Mouse (Mus musculus) neural tube, embryonic 11.5 days (tissue): Measurements from ENCODE around the gene Hist2h2ab. TPM values are rescaled to one million over a fixed set of nuclear protein-coding genes. Genes with fewer than 3 reads are reported as not detected.
"Not testable (repeated sequence)": the region's sequence is repeated elsewhere in the genome, so short reads cannot be mapped to it uniquely, and the experiment has no call there.

Experiments used
- ATAC-seq: fragments of 200-750 bp; cut with Nextera tagmentation; 2 replicates; pipeline ENCODE4 v1.8.0; 2017; ENCODE audit warnings: moderate number of reproducible peaks, mild to moderate bottlenecking, moderate TSS enrichment, moderate library complexity; ENCODE audit not compliant: insufficient read depth, low FRiP score, low TSS enrichment
- DNase-seq: peaks from one replicate; pipeline ENCODE4 v3.0.0-alpha.2; 2015; ENCODE audit warnings: low spot score
- H3K27ac ChIP-seq: fragments of 300-500 bp; sonication (generic); 2 replicates; pipeline ENCODE4 v1.5.1; 2014; ENCODE audit warnings: low read depth, mild to moderate bottlenecking, low read length
- H3K27me3 ChIP-seq: fragments of 300-500 bp; sonication (generic); 2 replicates; pipeline ENCODE4 v1.6.1; 2014; ENCODE audit warnings: mild to moderate bottlenecking, low read length, mixed read lengths; ENCODE audit not compliant: control insufficient read depth, insufficient read depth
- H3K36me3 ChIP-seq: fragments of 300-500 bp; sonication (generic); 2 replicates; pipeline ENCODE4 v1.6.1; 2014; ENCODE audit warnings: mild to moderate bottlenecking, low read length, moderate library complexity, mixed read lengths; ENCODE audit not compliant: control insufficient read depth, insufficient read depth
- H3K4me1 ChIP-seq: fragments of 300-500 bp; sonication (generic); 2 replicates; pipeline ENCODE4 v1.6.1; 2014; ENCODE audit warnings: low read length, mixed read lengths; ENCODE audit not compliant: control insufficient read depth, insufficient read depth
- H3K4me2 ChIP-seq: fragments of 300-500 bp; sonication (generic); 2 replicates; pipeline ENCODE4 v1.6.1; 2014; ENCODE audit warnings: low read depth, mild to moderate bottlenecking, moderate library complexity
- H3K4me3 ChIP-seq: fragments of 300-500 bp; sonication (generic); 2 replicates; pipeline ENCODE4 v1.5.1; 2014; ENCODE audit warnings: low read depth, low read length
- H3K9ac ChIP-seq: fragments of 300-500 bp; sonication (generic); 2 replicates; pipeline ENCODE4 v1.6.1; 2014; ENCODE audit warnings: mild to moderate bottlenecking, low read length
- H3K9me3 ChIP-seq: fragments of 300-500 bp; sonication (generic); 2 replicates; pipeline ENCODE4 v1.6.1; 2016; ENCODE audit warnings: low read length; ENCODE audit not compliant: control insufficient read depth
- WGBS: fragments of 180-500 bp; shearing (Covaris S2); extraction: QIAGEN DNeasy Blood & Tissue Kit; methylation state at CpG from one replicate; pipeline ENCODE4 v1.1.7; 2014; 5-methylcytosine and 5-hydroxymethylcytosine counted together
- polyA plus RNA-seq: library from polyadenylated mRNA; unstranded; fragments of >200 nt; fragmentation: Nextera tagmentation; extraction: Ambion mirVana; gene quantifications from 2 replicates; pipeline ENCODE4 v1.2.1, GENCODE M21; 2014

Gene Hist2h2ab
- polyA plus RNA-seq, 1 experiment from 2014 or later = not detected

DNA sequence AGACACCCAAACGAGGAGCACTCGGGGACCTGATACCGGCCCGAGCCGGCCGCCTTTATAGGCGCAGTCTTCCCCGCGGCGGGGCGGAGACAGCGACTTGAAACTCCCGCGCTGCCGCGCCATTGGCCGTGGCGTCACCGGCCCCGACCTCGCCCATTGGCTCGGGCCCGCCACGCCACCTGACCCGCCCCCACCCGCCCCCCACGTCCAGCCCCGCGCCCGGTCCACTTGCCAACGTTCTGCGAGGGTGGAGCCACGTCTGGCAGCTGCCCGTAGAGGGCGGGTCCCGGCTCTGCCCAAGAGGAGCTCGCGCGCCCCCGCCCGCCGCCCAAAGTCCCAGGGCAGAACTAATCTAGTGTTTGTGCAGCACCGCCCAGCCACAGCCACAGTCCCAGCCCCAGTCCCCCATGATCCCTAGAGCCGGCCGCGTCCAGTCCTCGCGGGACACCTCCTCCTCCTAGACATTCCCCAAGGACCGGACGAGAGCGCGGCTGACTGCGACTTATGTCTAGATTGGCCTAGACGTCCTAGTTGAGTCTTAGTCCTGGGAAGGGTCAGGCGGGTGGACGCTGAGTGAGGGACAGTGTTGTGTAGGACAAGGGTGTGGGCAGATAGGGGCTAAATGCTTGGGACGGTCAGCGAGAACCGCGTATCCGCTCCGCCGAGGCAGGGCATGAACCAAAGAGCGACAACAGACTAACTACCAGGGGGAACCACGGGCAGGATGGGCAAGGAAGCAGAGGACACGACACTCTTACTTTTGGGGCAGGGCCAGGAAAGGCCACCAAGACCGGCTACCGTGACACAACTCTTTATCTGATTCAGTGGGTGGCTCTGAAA lies 19.5 kb downstream of the Hist2h2ab start, which contains the start of gene Hist2h3c2:
Gene Hist2h3c2 (minus strand): TSS at position 174 of the 840 bp plus-strand sequence.
- H3K9me3 ChIP-seq, H3K36me3 ChIP-seq, DNase-seq, H3K27me3 ChIP-seq: not testable (repeated sequence)
- Histone ChIP-seq H3K9ac (peak within 1 kb of the TSS; percentile 82), H3K27ac (peak within 1 kb of the TSS; percentile 84), H3K4me2 (peak within 1 kb of the TSS; percentile 51), H3K4me1 (peaks cover 10% of the 10 kb centered on the region), H3K4me3 (peak within 1 kb of the TSS; percentile 42)
- peak; percentile 91 for ATAC-seq
- 0% methylated on average over 19 of the region's 68 CpGs for WGBS

DNA sequence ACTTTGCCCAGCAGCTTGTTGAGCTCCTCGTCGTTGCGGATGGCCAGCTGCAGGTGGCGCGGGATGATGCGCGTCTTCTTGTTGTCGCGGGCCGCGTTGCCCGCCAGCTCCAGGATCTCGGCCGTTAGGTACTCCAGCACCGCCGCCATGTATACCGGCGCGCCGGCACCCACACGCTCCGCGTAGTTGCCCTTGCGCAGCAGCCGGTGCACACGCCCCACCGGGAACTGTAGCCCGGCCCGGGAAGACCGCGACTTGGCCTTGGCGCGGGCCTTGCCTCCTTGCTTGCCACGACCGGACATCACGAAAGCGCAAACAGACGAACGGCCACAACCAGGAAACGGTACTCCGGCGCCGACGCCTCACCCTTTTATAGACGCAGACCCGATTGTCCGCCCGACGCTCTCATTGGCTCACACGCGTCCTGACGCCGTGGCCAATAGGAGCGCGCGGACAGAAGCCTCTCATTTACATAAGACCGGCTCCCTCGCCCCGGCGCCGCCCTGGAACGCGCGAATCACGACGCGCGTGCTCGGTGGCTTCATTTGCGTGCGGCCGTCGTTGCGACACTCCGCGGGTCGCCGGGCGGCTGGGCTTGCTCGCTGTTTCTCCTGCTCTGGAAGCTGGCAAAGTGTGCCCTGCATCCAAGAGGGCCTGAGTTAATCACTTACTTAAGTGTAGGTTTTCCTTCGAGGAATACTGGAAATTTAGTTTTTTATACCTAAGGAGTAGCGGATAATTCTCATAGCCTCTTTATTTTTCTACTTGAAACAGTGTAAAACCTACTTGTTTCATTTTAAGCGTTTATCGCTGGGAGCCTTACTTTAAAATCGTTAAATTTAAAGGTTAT lies 20.5 kb downstream of the Hist2h2ab start, which contains the start of gene Hist2h2aa2:
Gene Hist2h2aa2 (minus strand): TSS at position 328 of the 850 bp plus-strand sequence.
- H3K27me3 ChIP-seq, H3K36me3 ChIP-seq, H3K9me3 ChIP-seq: not testable (repeated sequence)
- Histone ChIP-seq H3K4me1 (peaks cover 13% of the 10 kb centered on the region), H3K27ac (peak within 1 kb of the TSS; percentile 63), H3K9ac (peak within 1 kb of the TSS; percentile 20), H3K4me3 (peak within 1 kb of the TSS; percentile 13), H3K4me2 (peak within 1 kb of the TSS; percentile 31)
- 5% methylated on average over 25 of the region's 85 CpGs for WGBS
- ATAC-seq (peak; percentile 84), DNase-seq (peak; percentile 75)

DNA sequence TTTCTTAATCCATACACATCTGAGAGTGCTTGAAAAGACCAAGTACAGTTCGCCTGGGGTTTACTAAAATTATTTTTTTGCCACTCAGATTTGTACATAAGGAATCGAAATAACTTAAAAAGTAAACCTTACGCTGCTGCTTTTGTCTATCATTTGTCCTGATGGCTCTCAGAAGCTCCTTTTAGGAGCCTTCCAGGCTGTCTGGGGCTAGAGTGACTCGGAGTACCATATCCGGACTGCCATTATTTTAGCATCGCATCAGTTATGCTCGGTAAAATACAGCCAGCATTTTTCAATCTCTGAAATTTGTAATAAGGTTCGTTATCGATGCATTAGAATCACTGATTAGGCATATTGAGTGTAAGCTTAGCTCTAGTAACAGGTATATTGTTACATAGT lies 21.1 kb downstream of the Hist2h2ab start:
- peak overlapping the region; percentile 20 for H3K9ac ChIP-seq
- H3K4me3 ChIP-seq = no peak overlapping the region
- H3K9me3 ChIP-seq = no peaks in the 10 kb centered on the region
- ATAC-seq = no peak
- H3K36me3 ChIP-seq = no peaks in the 10 kb centered on the region
- DNase-seq = no peak
- peaks cover 13% of the 10 kb centered on the region for H3K4me1 ChIP-seq
- H3K27me3 ChIP-seq = no peaks in the 10 kb centered on the region
- peak overlapping the region; percentile 31 for H3K4me2 ChIP-seq
- WGBS = 78% methylated on average over 9 of the region's 9 CpGs
- H3K27ac ChIP-seq = peak overlapping the region; percentile 63

DNA sequence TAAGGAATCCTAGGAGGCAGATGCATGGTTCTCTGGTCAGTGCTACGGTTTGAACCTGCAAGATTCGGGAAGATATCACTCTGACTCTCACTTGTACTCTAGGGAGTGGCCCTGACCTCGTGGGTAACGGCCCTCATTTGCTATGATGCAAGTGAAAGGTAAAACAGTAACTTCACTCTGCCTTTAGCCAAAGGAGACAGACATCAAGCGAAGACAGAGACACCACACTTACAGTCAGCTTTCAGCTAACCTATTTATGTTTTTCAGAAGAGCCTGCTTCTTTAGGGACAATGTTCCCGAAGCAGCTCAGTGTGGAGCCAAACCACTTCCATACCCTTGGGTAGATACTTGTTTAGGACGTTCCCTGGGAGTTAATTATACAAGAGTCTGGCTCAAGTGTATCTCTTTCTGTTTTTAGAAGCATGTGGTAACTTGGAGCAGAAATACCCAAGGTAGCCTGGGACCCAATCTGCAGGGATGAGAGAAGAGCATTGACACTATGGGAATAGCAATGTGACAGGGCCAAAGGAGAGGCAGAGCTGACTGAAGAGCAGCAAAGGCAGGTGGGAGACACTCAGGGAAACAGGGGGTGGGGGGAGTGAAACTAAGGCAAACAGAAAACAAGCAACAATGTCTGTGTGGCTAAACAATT lies 24.4 kb downstream of the Hist2h2ab start:
- H3K9ac ChIP-seq = peak overlapping the region; percentile 7; the same call in 1 of the 2 replicates
- no peak for DNase-seq
- peaks cover 7% of the 10 kb centered on the region; the same call in 1 of the 2 replicates for H3K4me1 ChIP-seq
- no peaks in the 10 kb centered on the region for H3K9me3 ChIP-seq
- no peaks in the 10 kb centered on the region for H3K36me3 ChIP-seq
- peak overlapping the region; percentile 56; the same call in 1 of the 2 replicates for H3K4me2 ChIP-seq
- H3K4me3 ChIP-seq = no peak overlapping the region
- no peak for ATAC-seq
- H3K27me3 ChIP-seq = no peaks in the 10 kb centered on the region
- WGBS = 83% methylated on average over 7 of the region's 7 CpGs
- H3K27ac ChIP-seq = peak overlapping the region; percentile 86; the same call in 1 of the 2 replicates

DNA sequence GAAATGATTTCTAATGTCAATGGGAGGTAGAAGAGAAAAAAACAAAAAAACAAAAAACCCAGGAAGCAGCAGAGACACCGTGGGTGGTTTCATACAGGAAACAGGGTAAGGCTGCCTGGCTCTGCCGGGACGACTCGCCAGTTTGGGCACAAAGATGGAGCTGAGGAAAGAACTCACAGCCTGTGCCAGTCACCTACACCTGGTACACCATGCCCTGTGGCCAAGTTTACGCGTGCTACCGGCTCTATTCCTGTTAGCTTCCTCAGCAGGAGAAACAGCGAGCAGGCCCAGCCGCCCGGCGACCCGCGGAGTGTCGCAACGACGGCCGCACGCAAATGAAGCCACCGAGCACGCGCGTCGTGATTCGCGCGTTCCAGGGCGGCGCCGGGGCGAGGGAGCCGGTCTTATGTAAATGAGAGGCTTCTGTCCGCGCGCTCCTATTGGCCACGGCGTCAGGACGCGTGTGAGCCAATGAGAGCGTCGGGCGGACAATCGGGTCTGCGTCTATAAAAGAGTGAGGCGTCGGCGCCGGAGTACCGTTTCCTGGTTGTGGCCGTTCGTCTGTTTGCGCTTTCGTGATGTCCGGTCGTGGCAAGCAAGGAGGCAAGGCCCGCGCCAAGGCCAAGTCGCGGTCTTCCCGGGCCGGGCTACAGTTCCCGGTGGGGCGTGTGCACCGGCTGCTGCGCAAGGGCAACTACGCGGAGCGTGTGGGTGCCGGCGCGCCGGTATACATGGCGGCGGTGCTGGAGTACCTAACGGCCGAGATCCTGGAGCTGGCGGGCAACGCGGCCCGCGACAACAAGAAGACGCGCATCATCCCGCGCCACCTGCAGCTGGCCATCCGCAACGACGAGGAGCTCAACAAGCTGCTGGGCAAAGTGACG lies 25.6 kb downstream of the Hist2h2ab start, which contains the start of gene Hist2h2aa1:
Gene Hist2h2aa1 (plus strand): TSS at position 495 of the 884 bp plus-strand sequence.
- Histone ChIP-seq H3K27ac (peak within 1 kb of the TSS; percentile 86), H3K4me3 (peak within 1 kb of the TSS; percentile 38), H3K9ac (peak within 1 kb of the TSS; percentile 72), H3K4me2 (peak within 1 kb of the TSS; percentile 56)
- not testable (repeated sequence) for H3K9me3 ChIP-seq, H3K4me1 ChIP-seq, H3K36me3 ChIP-seq, H3K27me3 ChIP-seq
- DNase-seq = peak; percentile 75
- under 1% methylated on average over 27 of the region's 88 CpGs for WGBS
- ATAC-seq = peak; percentile 82

DNA sequence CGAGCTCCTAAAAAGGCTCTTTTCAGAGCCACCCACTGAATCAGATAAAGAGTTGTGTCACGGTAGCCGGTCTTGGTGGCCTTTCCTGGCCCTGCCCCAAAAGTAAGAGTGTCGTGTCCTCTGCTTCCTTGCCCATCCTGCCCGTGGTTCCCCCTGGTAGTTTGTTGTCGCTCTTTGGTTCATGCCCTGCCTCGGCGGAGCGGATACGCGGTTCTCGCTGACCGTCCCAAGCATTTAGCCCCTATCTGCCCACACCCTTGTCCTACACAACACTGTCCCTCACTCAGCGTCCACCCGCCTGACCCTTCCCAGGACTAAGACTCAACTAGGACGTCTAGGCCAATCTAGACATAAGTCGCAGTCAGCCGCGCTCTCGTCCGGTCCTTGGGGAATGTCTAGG lies 26.4 kb downstream of the Hist2h2ab start:
- peak; percentile 21 for ATAC-seq
- H3K4me2 ChIP-seq, H3K27ac ChIP-seq, H3K9me3 ChIP-seq, DNase-seq, H3K9ac ChIP-seq, H3K36me3 ChIP-seq, H3K4me1 ChIP-seq, H3K27me3 ChIP-seq: not testable (repeated sequence)
- WGBS = 0% methylated on average over 10 of the region's 21 CpGs
- H3K4me3 ChIP-seq = peak overlapping the region; percentile 23; the same call in 1 of the 2 replicates

DNA sequence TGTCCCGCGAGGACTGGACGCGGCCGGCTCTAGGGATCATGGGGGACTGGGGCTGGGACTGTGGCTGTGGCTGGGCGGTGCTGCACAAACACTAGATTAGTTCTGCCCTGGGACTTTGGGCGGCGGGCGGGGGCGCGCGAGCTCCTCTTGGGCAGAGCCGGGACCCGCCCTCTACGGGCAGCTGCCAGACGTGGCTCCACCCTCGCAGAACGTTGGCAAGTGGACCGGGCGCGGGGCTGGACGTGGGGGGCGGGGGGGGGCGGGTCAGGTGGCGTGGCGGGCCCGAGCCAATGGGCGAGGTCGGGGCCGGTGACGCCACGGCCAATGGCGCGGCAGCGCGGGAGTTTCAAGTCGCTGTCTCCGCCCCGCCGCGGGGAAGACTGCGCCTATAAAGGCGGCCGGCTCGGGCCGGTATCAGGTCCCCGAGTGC lies 26.8 kb downstream of the Hist2h2ab start, which contains the start of gene Hist2h3c1:
Gene Hist2h3c1 (plus strand): TSS at position 259 of the 430 bp plus-strand sequence.
- H3K9me3 ChIP-seq, H3K27ac ChIP-seq, DNase-seq, H3K36me3 ChIP-seq, H3K27me3 ChIP-seq, H3K4me1 ChIP-seq: not testable (repeated sequence)
- H3K4me3 ChIP-seq = peak within 1 kb of the TSS; percentile 32
- peak within 1 kb of the TSS; percentile 64 for H3K9ac ChIP-seq
- H3K4me2 ChIP-seq = peak within 1 kb of the TSS; percentile 54
- peak; percentile 91 for ATAC-seq
- WGBS = no CpG with 5 or more reads among the region's 47 CpGs
